Mouse (Mus musculus): Measurements from ENCODE around the gene Trim46. TPM values are rescaled to one million over a fixed set of nuclear protein-coding genes. Genes with fewer than 3 reads are reported as not detected.
A peak's percentile ranks its signal among the peaks of the same experiment; 100 is the strongest.

The Trim46 gene
- total RNA-seq, 2 experiments from 2014 or later = 3.4 to 4.9 TPM

DNA sequence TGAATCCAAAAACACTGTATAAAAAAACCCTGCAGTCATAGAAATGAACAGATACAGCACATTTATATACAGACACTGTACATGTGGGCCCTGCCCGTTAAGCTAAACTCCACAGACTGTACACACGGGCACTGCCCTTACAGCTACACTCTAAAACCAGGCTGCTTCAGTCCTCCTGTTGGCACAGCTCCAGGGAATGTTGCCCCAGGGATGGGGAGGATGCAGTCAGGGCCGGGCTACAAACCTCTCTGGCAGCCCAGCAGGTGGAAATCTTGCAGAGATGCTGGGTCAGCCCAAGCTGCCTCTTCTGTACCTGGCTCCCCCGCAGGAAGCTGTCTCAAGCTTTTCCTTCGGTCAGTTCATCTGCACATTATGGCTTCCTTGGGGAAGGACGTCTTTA, 25.7 kb upstream of the Trim46 start:
- no peak for DNase-seq (ENCODE audit: low spot score in 2 of 2)

GRCm38 (mm10) chr3:89270891-89271290, 24.8 kb upstream of the Trim46 start:
- no peak for DNase-seq (ENCODE audit: low spot score in 2 of 2)

DNA sequence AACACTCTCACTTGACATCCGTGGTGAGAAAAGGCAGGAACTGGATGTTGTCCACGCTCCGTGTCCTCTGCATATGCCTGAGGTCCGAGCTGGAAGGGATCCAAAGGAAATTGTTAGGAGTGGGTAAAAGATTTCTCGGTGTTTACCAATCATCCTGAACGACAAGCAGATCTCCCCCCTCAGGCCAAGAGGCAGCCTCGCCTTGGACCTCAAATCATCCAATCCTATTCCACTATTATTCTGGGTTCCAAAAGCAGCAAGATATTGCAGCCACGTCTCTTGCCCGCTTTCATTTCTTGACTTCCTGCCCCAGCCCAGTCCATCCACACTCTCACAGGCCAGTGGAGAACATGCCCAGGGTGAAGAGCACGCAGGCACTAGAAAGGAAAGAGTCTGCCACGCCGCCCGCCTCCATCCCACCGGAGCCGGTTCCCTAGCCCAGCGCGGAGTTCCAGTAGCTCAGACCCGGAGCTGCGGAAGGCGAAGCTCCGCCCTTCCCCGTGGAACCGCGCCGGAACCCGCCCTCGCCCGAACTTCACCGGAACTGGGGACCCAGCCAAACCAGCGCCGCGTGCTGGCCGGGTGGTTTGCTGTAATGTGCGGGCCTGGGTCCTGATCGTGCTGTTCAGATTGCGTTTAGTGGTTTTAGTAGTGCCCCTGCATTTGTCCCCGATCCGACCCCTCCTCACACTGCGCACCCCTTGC, 24.1 kb upstream of the Trim46 start, which contains the start of gene Slc50a1:
TSS of gene Slc50a1 (minus strand) at position 520 of the 705 bp plus-strand sequence.
- DNase-seq (ENCODE audit: low spot score in 2 of 2) = peak; percentile 59 to 78

DNA sequence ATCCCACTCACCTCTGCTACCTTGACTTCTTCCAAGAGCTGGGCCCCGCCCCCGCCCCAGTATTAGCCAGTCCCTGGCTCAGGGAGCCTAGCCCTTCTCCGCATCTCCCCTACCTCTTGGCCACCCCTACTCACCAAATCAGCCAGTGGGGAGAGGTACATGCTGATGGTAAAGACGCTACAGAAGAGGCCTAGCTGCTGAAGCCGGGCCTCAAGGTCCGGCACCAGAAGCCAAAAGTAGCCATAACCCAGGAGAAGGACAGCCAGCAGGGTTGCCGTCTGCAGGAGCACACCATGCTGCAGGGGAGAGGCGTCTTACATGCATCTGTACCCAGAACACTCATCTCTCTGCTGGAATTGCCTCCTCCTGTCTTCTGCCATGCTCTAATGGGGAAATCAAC, 22.8 kb upstream of the Trim46 start:
- DNase-seq (ENCODE audit: low spot score in 2 of 2) = no peak

- DNase-seq (ENCODE audit: low spot score in 2 of 2) = no peak
These were observed 20.4 kb upstream of the Trim46 start for GRCm38 (mm10) chr3:89266439-89266893.

DNA sequence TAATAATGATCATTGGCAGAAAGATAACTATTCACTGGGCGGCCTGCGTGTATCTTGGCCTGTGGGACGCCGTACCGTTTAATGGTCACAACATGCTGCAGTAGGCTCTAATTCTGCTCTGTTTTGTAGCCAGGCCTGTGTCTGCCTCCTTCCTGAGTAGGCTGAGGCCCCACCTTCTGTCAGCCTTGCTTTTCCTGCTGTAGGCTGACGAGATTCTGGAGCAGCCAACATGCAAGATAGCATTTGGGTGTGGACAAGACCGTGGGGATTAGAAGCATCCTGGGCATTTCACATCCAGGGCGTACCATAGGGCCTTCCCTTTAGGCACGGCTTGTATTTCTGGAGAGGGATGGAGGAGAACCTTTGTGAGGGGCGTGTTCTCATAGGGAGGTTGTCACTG, 16.3 kb upstream of the Trim46 start:
- no peak for DNase-seq (ENCODE audit: low spot score in 2 of 2)

- DNase-seq (ENCODE audit: low spot score in 2 of 2) = no peak
These were observed 14.1 kb upstream of the Trim46 start for GRCm38 (mm10) chr3:89260211-89260610.

- no peak for DNase-seq (ENCODE audit: low spot score in 2 of 2)
These were observed 13.0 kb upstream of the Trim46 start, which contains the start of gene Dpm3 for GRCm38 (mm10) chr3:89259076-89259475. TSS of gene Dpm3 (plus strand) at chr3:89259358.

DNA sequence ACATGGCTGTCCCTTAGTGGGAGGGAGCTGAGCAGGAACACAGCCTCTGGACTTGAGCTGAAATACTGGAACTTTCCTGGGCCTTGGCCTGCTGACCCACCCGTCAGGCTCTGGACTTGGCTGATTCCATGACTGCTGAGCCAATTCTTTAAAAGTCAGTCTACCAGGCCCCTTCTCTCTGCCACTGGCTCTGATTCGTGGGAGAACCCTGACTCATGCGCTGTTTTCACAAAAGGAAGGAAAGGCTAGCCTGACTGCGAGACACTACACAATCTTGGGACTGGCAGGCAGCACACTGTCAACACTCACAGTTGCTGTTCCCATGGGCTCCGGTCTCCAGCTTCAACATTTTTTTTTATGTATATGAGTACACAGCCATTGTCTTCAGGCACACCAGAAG, 10.1 kb upstream of the Trim46 start:
- no peak for DNase-seq (ENCODE audit: low spot score in 2 of 2)

- DNase-seq (ENCODE audit: low spot score in 2 of 2) = no peak
These were observed 8.9 kb upstream of the Trim46 start for GRCm38 (mm10) chr3:89254994-89255393.

DNA sequence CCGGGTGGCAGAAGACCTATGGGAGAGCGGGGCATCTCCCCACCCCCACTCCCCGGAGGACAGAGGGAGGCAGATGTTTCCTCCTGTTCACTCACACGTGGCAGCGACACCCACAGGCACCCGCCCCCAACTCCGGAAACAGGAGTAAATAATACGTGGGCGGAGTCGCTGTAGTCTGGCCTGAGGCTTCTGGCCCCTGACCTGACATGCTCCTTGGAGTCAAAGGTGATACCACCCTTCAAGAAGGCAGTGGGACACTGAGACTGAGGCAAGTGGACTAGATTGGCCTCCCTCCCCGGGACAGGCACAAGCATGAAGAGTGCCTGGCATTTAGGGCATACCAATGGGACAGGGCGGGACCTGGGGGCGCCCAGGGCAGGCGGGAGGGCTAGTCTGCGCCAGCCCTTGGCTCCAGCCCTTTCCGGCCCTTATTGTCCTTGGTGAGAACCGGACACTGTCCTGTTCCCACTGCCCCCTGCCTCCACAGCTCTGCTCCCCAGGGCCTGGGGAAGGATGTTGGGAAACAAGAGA, 5.3 kb upstream of the Trim46 start:
- DNase-seq (ENCODE audit: low spot score in 2 of 2) = no peak

GRCm38 (mm10) chr3:89250435-89251040, 4.4 kb upstream of the Trim46 start:
- DNase-seq (ENCODE audit: low spot score in 2 of 2) = no peak

- DNase-seq (ENCODE audit: low spot score in 2 of 2) = no peak
These were observed 1.4 kb upstream of the Trim46 start for GRCm38 (mm10) chr3:89247466-89247865.

DNA sequence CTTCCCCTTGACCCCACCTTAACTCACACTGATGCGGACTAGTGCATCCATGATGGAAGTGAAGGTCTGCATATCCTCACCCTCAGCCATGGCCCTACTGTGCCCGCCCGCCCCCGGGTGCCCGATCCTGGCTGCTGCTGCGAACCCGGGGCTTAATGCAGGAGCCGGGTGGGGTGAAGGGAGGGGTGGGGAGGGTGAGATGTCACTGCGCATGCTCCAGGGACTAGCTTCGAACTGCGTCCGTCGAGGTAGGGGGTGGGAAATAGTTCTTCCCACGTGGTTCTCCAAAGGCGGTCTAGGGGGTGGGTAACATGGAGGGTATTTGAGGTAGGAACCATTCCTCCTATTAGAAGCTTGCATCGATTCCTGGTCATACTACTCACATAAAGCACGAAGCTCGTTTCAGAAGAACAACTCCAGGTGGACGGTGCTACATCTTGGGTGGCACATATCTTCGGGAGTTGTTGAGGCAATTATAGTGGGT, 379 bp downstream of the Trim46 start, which contains the start of gene Krtcap2:
TSS of gene Krtcap2 (plus strand) at position 279 of the 484 bp plus-strand sequence.
- DNase-seq (ENCODE audit: low spot score in 2 of 2) = no peak

DNA sequence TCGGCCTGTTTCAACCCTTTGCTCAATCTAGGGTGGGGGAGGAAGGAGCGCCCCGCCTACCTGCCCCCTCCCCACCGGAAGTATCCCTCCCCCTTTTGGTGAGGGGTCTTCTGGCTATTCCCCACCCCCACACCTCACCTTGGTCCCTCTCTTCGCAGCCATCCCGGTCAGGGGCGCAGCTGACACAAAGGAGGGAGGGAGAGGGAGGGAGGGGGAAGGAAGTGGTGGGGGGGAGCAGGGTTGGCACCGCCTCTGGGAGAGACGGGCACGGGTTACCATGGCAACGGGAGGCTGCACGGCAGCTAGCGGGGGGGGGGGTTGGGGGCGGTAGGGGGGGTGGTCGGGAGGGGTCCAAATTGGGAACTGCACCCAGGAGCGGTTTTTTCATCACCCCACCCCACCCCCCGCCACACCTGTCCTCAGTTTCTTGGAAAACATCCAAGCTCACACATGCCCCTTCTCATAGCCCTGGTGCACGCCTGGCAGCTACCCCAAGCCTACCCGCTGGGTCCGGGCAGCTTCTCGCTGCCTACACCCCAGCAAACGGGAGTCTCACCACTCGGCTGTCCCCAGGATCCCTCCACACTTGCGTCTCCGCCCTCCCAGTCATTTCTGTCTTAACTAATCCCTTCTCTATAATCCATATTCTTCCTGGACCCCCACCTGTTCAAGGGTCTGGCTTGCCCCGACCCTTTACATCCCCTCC, 974 bp downstream of the Trim46 start:
- no peak for DNase-seq (ENCODE audit: low spot score in 2 of 2)

GRCm38 (mm10) chr3:89244158-89244981, 1.7 kb downstream of the Trim46 start:
- no peak for DNase-seq (ENCODE audit: low spot score in 2 of 2)

- DNase-seq (ENCODE audit: low spot score in 2 of 2) = no peak
These were observed 2.5 kb downstream of the Trim46 start for GRCm38 (mm10) chr3:89243609-89244008.

GRCm38 (mm10) chr3:89242331-89242895, 3.7 kb downstream of the Trim46 start:
- DNase-seq (ENCODE audit: low spot score in 2 of 2) = peak in 1 of 2 experiments; percentile 37

GRCm38 (mm10) chr3:89238494-89238893, 7.6 kb downstream of the Trim46 start:
- no peak for DNase-seq (ENCODE audit: low spot score in 2 of 2)

- DNase-seq (ENCODE audit: low spot score in 2 of 2) = no peak
These were observed 8.4 kb downstream of the Trim46 start for GRCm38 (mm10) chr3:89237682-89238081.

Measured in adrenal gland, postnatal 4 days (tissue).